Mouse (Mus musculus) CH12.LX (cell line): Measurements from ENCODE around the gene Ccdc28a.
A peak's percentile ranks its signal among the peaks of the same experiment; 100 is the strongest.

ENCODE experiments used
- CTCF ChIP-seq, 2 experiments: IDR thresholded peaks in 1 of 2; conservative IDR thresholded peaks in 1 of 2; 2 replicates each; pipeline ENCODE4 v1.5.1; 2011 to 2012; ENCODE audit warnings: low read depth in 2 of 2, low read length in 2 of 2, improper control_type of control experiment in 1 of 2, inconsistent platforms in 1 of 2, mild to moderate bottlenecking in 1 of 2, moderate library complexity in 1 of 2
- POLR2A ChIP-seq: IDR thresholded peaks from 2 replicates; pipeline ENCODE4 v1.6.1; 2011; ENCODE audit warnings: low read depth, mild to moderate bottlenecking, improper control_type of control experiment, low read length
- SIN3A ChIP-seq: IDR thresholded peaks from 2 replicates; pipeline ENCODE4 v1.6.1; 2012; ENCODE audit warnings: low read length, improper control_type of control experiment, inconsistent platforms
- TCF12 ChIP-seq: IDR thresholded peaks from 2 replicates; pipeline ENCODE4 v1.6.1; 2014; ENCODE audit warnings: low read depth, mild to moderate bottlenecking, inconsistent platforms, low read length, improper control_type of control experiment

- TF ChIP-seq CTCF (conservative IDR thresholded peaks at IDR 0.05 in 1 of 2, IDR thresholded peaks at IDR 0.05 in 1 of 2; ENCODE audit: low read depth in 2 of 2, low read length in 2 of 2) (peak in 1 of 2 experiments; percentile 48; a peak in 2 of 4 replicates), POLR2A (no peak), SIN3A (no peak), TCF12 (no peak)
Observed at GRCm38 (mm10) chr10:18233891-18234290, 907 bp downstream of the Ccdc28a start.
